Mouse (Mus musculus): ENCODE data around the gene Ssr4.

DNA sequence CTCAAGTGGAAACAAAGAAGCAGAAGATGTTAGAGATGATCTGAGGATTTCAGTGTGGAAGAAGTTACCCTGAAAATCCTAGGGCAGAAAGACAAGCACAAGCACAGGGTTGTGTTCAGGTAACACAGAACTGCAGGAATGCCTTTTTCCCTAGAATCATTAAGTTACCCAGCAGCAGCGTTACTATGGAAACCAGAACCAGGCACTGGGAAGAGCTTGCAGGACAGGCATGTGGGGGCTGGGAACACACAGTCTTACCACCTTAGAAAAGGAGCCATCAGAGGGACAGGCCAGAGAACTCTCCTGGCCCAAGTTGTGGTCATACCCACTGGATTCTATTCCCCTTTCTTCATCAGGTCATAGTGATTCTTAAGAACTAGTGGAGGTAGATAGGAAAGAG is 19.0 kb downstream of the Ssr4 start:
- no peak for TF ChIP-seq GATA1 (IDR thresholded peaks at IDR 0.05; ENCODE audit: borderline replicate concordance, low read length)
- TF ChIP-seq FLI1 (IDR thresholded peaks at IDR 0.05; ENCODE audit: low read length): no peak

Data from megakaryocyte, embryonic 14.5 days (primary cell).